Mouse (Mus musculus) megakaryocyte, adult 5-6 weeks (primary cell): Measurements from ENCODE around the gene Rad50. TPM values are rescaled to one million over a fixed set of nuclear protein-coding genes. Genes with fewer than 3 reads are reported as not detected.
A peak's percentile ranks its signal among the peaks of the same experiment; 100 is the strongest.

ENCODE experiments used
- ATAC-seq: 2 replicates; pipeline ENCODE4 v1.8.0; 2016; ENCODE audit warnings: mild to moderate bottlenecking, inconsistent platforms; ENCODE audit not compliant: poor library complexity, severe bottlenecking
- total RNA-seq, 2 experiments: library from RNA; stranded (forward) in 1 of 2; stranded (reverse) in 1 of 2; fragments of 153-499, 151-499 nt in 1 of 2; fragments of 221-1000, 200-1000 nt in 1 of 2; gene quantifications; 2 replicates each; pipeline versions ENCODE4 v1.2.3 to v1.2.4; 2015 to 2017

Rad50 gene
- total RNA-seq, 2 experiments from 2014 or later, result 26.7 to 38.1 TPM

GRCm38 (mm10) chr11:53637046-53637802 lies 69.9 kb downstream of the Rad50 start:
- ATAC-seq, result no peak

GRCm38 (mm10) chr11:53636183-53636646 lies 70.9 kb downstream of the Rad50 start:
- ATAC-seq, result peak; percentile 66

- ATAC-seq, result no peak
Measured at GRCm38 (mm10) chr11:53635590-53636182, 71.4 kb downstream of the Rad50 start.

GRCm38 (mm10) chr11:53634556-53634955 lies 72.6 kb downstream of the Rad50 start, which contains the start of gene Il13:
TSS of gene Il13 (minus strand) at chr11:53634702.
- no peak for ATAC-seq

- peak; percentile 23; the same call in 1 of the 2 replicates for ATAC-seq
Measured at GRCm38 (mm10) chr11:53633644-53634043, 73.5 kb downstream of the Rad50 start.

- ATAC-seq, result no peak
Measured at GRCm38 (mm10) chr11:53632122-53632733, 74.9 kb downstream of the Rad50 start.

- peak; percentile 68 for ATAC-seq
Measured at GRCm38 (mm10) chr11:53627859-53628258, 79.3 kb downstream of the Rad50 start.

GRCm38 (mm10) chr11:53626802-53627373 lies 80.2 kb downstream of the Rad50 start:
- no peak for ATAC-seq

- no peak for ATAC-seq
Measured at GRCm38 (mm10) chr11:53624124-53624523, 83.0 kb downstream of the Rad50 start.

GRCm38 (mm10) chr11:53623573-53623972 lies 83.5 kb downstream of the Rad50 start:
- peak; percentile 79 for ATAC-seq

- no peak for ATAC-seq
Measured at GRCm38 (mm10) chr11:53622440-53622806, 84.7 kb downstream of the Rad50 start.

GRCm38 (mm10) chr11:53621582-53622439 lies 85.3 kb downstream of the Rad50 start:
- no peak for ATAC-seq

GRCm38 (mm10) chr11:53620094-53620493 lies 87.0 kb downstream of the Rad50 start:
- ATAC-seq, result no peak

GRCm38 (mm10) chr11:53619428-53619827 lies 87.7 kb downstream of the Rad50 start:
- ATAC-seq, result no peak

GRCm38 (mm10) chr11:53618619-53619198 lies 88.4 kb downstream of the Rad50 start, which contains the start of gene Il4:
TSS of gene Il4 (minus strand) at chr11:53618669.
- no peak for ATAC-seq

GRCm38 (mm10) chr11:53617562-53618109 lies 89.5 kb downstream of the Rad50 start:
- no peak for ATAC-seq

GRCm38 (mm10) chr11:53616748-53617558 lies 90.2 kb downstream of the Rad50 start:
- peak; percentile 89 for ATAC-seq

GRCm38 (mm10) chr11:53615575-53615974 lies 91.5 kb downstream of the Rad50 start:
- ATAC-seq, result no peak

GRCm38 (mm10) chr11:53615172-53615571 lies 91.9 kb downstream of the Rad50 start:
- no peak for ATAC-seq
